Mouse (Mus musculus) MEL (cell line): ENCODE results near the gene Ghr.

Source experiments
- CTCF ChIP-seq, 3 experiments: IDR thresholded peaks in 2 of 3; conservative IDR thresholded peaks in 1 of 3; 2 replicates each; pipeline ENCODE4 v1.5.1; 2011 to 2012; ENCODE audit warnings: low read length in 3 of 3, low read depth in 2 of 3, mild to moderate bottlenecking in 2 of 3, improper control_type of control experiment in 1 of 3, inconsistent platforms in 1 of 3, mixed read lengths in 1 of 3, moderate library complexity in 1 of 3; ENCODE audit not compliant: control insufficient read depth in 1 of 3, insufficient read depth in 1 of 3, poor library complexity in 1 of 3, severe bottlenecking in 1 of 3
- E2F4 ChIP-seq: IDR thresholded peaks from 2 replicates; pipeline ENCODE4 v1.6.1; 2011; ENCODE audit warnings: low read depth, low read length, improper control_type of control experiment, borderline replicate concordance
- ETS1 ChIP-seq: IDR thresholded peaks from 2 replicates; pipeline ENCODE4 v1.6.1; 2012; ENCODE audit warnings: low read depth, mild to moderate bottlenecking, inconsistent platforms, low read length, improper control_type of control experiment, moderate library complexity
- GATA1 ChIP-seq: IDR thresholded peaks from 2 replicates; pipeline ENCODE4 v1.6.1; 2011; ENCODE audit warnings: low read depth, low read length, improper control_type of control experiment
- MYC ChIP-seq: IDR thresholded peaks from 2 replicates; pipeline ENCODE4 v1.6.1; 2011; ENCODE audit warnings: low read depth, mild to moderate bottlenecking, low read length, improper control_type of control experiment, moderate library complexity
- POLR2A ChIP-seq, 2 experiments: IDR thresholded peaks; 2 replicates each; pipeline ENCODE4 v1.6.1; 2011 to 2012; ENCODE audit warnings: low read length in 2 of 2, mild to moderate bottlenecking in 2 of 2, control low read depth in 1 of 2, improper control_type of control experiment in 1 of 2, low read depth in 1 of 2, moderate library complexity in 1 of 2; ENCODE audit not compliant: control insufficient read depth in 1 of 2, insufficient read depth in 1 of 2, poor library complexity in 1 of 2
- SMC3 ChIP-seq: IDR thresholded peaks from 2 replicates; pipeline ENCODE4 v1.6.1; 2011; ENCODE audit warnings: low read depth, low read length, improper control_type of control experiment
- TAL1 ChIP-seq: IDR thresholded peaks from 2 replicates; pipeline ENCODE4 v1.6.1; 2012; ENCODE audit warnings: mild to moderate bottlenecking, inconsistent platforms, low read length, moderate library complexity, mixed read lengths
- UBTF ChIP-seq: IDR thresholded peaks from 2 replicates; pipeline ENCODE4 v1.6.1; 2012; ENCODE audit warnings: low read depth, mild to moderate bottlenecking, inconsistent platforms, low read length, improper control_type of control experiment, moderate library complexity, borderline replicate concordance; ENCODE audit not compliant: insufficient read depth
- USF1 ChIP-seq: IDR thresholded peaks from 2 replicates; pipeline ENCODE4 v1.6.1; 2014; ENCODE audit warnings: low read depth, mild to moderate bottlenecking, inconsistent platforms, low read length, improper control_type of control experiment, moderate library complexity
- ZC3H11A ChIP-seq: IDR thresholded peaks from 2 replicates; pipeline ENCODE4 v1.6.1; 2012; ENCODE audit warnings: low read depth, mild to moderate bottlenecking, inconsistent platforms, low read length, improper control_type of control experiment
- ZMIZ1 ChIP-seq: IDR thresholded peaks from 2 replicates; pipeline ENCODE4 v1.6.1; 2012; ENCODE audit warnings: low read depth, mild to moderate bottlenecking, inconsistent platforms, low read length, improper control_type of control experiment, moderate library complexity
- ZNF384 ChIP-seq: IDR thresholded peaks from 2 replicates; pipeline ENCODE4 v1.6.1; 2012; ENCODE audit warnings: low read depth, mild to moderate bottlenecking, inconsistent platforms, low read length, improper control_type of control experiment

GRCm38 (mm10) chr15:3582807-3583636 is at the start of gene Ghr:
- TF ChIP-seq USF1 = no peak
- no peak for TF ChIP-seq UBTF
- no peak for TF ChIP-seq POLR2A (IDR thresholded peaks at IDR 0.05; ENCODE audit: control insufficient read depth in 1 of 2, insufficient read depth in 1 of 2, low read depth in 1 of 2, low read length in 2 of 2, poor library complexity in 1 of 2)
- TF ChIP-seq CTCF (IDR thresholded peaks at IDR 0.05 in 2 of 3, conservative IDR thresholded peaks at IDR 0.05 in 1 of 3; ENCODE audit: control insufficient read depth in 1 of 3, insufficient read depth in 1 of 3, low read depth in 2 of 3, low read length in 3 of 3, poor library complexity in 1 of 3, severe bottlenecking in 1 of 3) = no peak
- TF ChIP-seq MYC = no peak
- no peak for TF ChIP-seq TAL1
- no peak for TF ChIP-seq ZMIZ1
- no peak for TF ChIP-seq ZNF384
- no peak for TF ChIP-seq E2F4
- no peak for TF ChIP-seq SMC3
- TF ChIP-seq ZC3H11A = no peak
- TF ChIP-seq ETS1 = no peak
- no peak for TF ChIP-seq GATA1
